Mouse (Mus musculus): ENCODE data around the gene Rab31. TPM values are rescaled to one million over a fixed set of nuclear protein-coding genes. Genes with fewer than 3 reads are reported as not detected.

The Rab31 gene
- 67.6 and 72.9 TPM in 2 replicates for polyA plus RNA-seq (2014; fragmentation: Nextera tagmentation; extraction: Ambion mirVana)

DNA sequence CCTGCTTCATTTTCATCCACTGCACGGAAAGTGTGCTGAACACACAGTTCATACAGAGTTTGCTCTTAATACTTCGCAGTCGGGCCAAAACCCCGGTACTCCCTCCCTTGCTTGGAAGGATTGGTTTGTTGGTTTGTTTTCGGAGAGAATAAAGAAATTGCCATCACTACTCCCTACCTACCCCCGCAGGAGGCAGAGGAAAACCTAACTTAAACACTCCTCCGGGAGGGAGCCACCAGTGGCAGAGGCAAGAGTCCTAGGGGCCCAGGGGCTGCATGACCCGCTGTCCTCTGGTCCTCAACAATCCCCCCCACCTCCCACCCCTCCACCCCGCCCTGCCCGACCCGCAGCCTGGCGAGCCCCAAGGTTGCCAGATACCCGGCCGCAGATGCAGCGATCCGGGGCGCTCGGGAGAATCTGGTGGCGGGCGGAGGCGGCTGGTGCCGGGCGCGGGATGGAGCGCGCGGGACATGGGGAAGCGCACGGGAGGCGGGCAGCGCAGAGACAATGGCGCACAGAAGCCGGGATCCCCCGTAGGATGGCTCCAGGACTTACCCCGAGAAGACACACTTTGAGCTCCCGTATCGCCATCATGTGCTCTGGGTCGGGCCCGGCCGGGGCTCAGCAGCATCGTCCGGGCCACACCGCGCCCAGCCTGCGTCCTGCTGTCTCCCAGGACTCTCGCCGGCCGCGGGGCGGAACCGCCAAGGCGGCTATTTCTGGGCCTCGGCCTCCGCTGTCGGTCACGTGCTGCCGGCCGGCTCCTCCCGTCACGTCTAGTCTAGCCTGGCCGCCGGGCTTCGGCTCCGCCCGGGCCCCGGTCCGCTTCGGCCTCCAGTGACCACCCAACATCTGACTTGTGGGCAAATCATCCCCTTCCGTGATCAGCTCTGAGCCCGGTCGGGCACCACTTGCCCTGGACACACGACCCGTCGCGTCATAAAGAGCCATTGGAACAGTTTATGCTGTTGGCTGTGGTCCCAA lies at the start of gene Rab31:
TSS of gene Rab31 (minus strand) at position 802 of the 984 bp plus-strand sequence.
- Histone ChIP-seq H3K36me3 (ENCODE audit: control insufficient read depth, insufficient read depth, low read length) (no peaks in the 10 kb centered on the region), H3K4me3 (ENCODE audit: low read depth, low read length) (peak within 1 kb of the TSS; percentile 48), H3K4me2 (peak within 1 kb of the TSS; percentile 82), H3K9ac (ENCODE audit: low read length) (peak within 1 kb of the TSS; percentile 77), H3K27me3 (ENCODE audit: control insufficient read depth, insufficient read depth, low read length) (peaks cover 2% of the 10 kb centered on the region; the same call in 1 of the 2 replicates), H3K27ac (ENCODE audit: low read depth, low read length) (no peak within 1 kb of the TSS), H3K4me1 (ENCODE audit: control insufficient read depth, insufficient read depth, low read length) (peaks cover 30% of the 10 kb centered on the region), H3K9me3 (ENCODE audit: control insufficient read depth, low read length) (no peaks in the 10 kb centered on the region)
- ATAC-seq (ENCODE audit: low FRiP score) (peak; percentile 86), DNase-seq (ENCODE audit: low spot score, missing footprints) (peak; percentile 98)
- under 1% methylated on average over 71 of the region's 75 CpGs for WGBS

DNA sequence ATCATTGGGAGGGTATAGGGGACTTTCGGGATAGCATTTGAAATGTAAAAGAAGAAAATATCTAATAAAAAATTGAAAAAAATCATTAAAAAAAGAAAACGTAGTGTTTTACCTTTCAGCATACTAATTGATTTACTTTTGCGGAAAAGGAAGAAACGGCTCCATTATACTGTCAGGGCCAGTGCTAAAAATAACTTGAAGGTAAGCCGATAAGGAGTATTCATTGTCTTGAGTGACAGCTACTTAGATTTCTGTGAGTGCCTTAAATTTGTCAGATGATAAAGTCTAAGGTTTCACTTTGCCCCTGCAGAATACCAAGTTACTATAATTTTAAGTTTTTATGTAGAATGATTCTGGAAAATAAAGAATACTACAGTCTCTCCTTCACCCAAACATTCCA lies 47.6 kb upstream of the Rab31 start:
- Histone ChIP-seq H3K9me3 (ENCODE audit: control insufficient read depth, low read length) (no peaks in the 10 kb centered on the region), H3K9ac (ENCODE audit: low read length) (no peak overlapping the region), H3K27ac (ENCODE audit: low read depth, low read length) (no peak overlapping the region), H3K4me1 (ENCODE audit: control insufficient read depth, insufficient read depth, low read length) (no peaks in the 10 kb centered on the region), H3K36me3 (ENCODE audit: control insufficient read depth, insufficient read depth, low read length) (peaks cover 18% of the 10 kb centered on the region; the same call in 1 of the 2 replicates), H3K27me3 (ENCODE audit: control insufficient read depth, insufficient read depth, low read length) (no peaks in the 10 kb centered on the region), H3K4me2 (no peak overlapping the region), H3K4me3 (ENCODE audit: low read depth, low read length) (no peak overlapping the region)
- ATAC-seq (ENCODE audit: low FRiP score) (no peak), DNase-seq (ENCODE audit: low spot score, missing footprints) (no peak)
- WGBS = 89% methylated on average over 5 of the region's 5 CpGs

GRCm38 (mm10) chr17:65813763-65814162 lies 41.2 kb upstream of the Rab31 start:
- DNase-seq (ENCODE audit: low spot score, missing footprints) (no peak), ATAC-seq (ENCODE audit: low FRiP score) (no peak)
- Histone ChIP-seq H3K9me3 (ENCODE audit: control insufficient read depth, low read length) (no peaks in the 10 kb centered on the region), H3K9ac (ENCODE audit: low read length) (no peak overlapping the region), H3K4me2 (no peak overlapping the region), H3K27ac (ENCODE audit: low read depth, low read length) (no peak overlapping the region), H3K36me3 (ENCODE audit: control insufficient read depth, insufficient read depth, low read length) (peaks cover 24% of the 10 kb centered on the region), H3K27me3 (ENCODE audit: control insufficient read depth, insufficient read depth, low read length) (no peaks in the 10 kb centered on the region), H3K4me1 (ENCODE audit: control insufficient read depth, insufficient read depth, low read length) (no peaks in the 10 kb centered on the region), H3K4me3 (ENCODE audit: low read depth, low read length) (no peak overlapping the region)
- 94% methylated on average over 8 of the region's 8 CpGs for WGBS

DNA sequence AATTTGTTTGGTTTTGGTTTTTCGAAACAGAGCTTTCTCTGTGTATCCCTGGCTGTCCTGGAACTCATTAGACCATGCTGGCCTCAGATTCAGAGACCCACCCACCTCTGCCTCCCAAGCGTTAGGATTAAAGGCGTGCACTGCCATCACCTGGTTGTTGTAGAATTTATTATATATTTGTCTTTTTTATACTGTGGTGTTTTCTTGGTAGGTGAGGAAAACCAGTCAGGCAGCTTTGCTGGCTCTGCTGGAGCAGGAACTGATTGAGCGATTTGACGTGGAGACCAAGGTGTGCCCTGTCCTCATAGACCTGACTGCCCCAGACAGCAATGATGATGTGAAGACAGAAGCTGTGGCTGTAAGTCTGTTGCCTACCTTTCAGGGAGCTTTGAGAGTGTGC lies 38.5 kb upstream of the Rab31 start:
- peaks cover 14% of the 10 kb centered on the region for H3K36me3 ChIP-seq (ENCODE audit: control insufficient read depth, insufficient read depth, low read length)
- DNase-seq (ENCODE audit: low spot score, missing footprints) (no peak), ATAC-seq (ENCODE audit: low FRiP score) (no peak)
- no peak overlapping the region for H3K27ac ChIP-seq (ENCODE audit: low read depth, low read length)
- no peaks in the 10 kb centered on the region for H3K27me3 ChIP-seq (ENCODE audit: control insufficient read depth, insufficient read depth, low read length)
- H3K4me3 ChIP-seq (ENCODE audit: low read depth, low read length) = no peak overlapping the region
- WGBS = 90% methylated on average over 5 of the region's 5 CpGs
- no peak overlapping the region for H3K4me2 ChIP-seq
- no peaks in the 10 kb centered on the region for H3K4me1 ChIP-seq (ENCODE audit: control insufficient read depth, insufficient read depth, low read length)
- no peak overlapping the region for H3K9ac ChIP-seq (ENCODE audit: low read length)
- no peaks in the 10 kb centered on the region for H3K9me3 ChIP-seq (ENCODE audit: control insufficient read depth, low read length)

DNA sequence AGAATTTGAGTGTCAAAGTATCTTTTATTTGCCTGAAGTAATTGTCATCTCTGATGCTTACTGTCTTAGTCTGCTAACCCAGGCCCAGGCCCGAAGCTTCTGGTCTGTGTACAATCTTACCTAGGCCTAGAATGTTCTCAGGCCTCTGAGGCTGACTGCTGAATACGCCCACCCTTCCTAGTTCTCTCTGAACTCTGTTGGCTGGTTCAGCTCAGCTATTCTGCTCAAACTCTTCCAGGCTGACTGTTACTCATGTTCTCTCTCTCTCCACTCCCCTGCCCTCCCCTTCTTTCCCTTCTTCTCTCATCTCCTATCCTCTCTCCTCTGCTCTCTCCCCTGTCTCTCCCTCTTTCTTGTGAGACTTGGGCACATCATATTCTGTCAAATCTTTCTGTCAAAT lies 33.9 kb upstream of the Rab31 start:
- no peak overlapping the region for H3K4me3 ChIP-seq (ENCODE audit: low read depth, low read length)
- H3K4me2 ChIP-seq = no peak overlapping the region
- DNase-seq (ENCODE audit: low spot score, missing footprints) (no peak), ATAC-seq (ENCODE audit: low FRiP score) (no peak)
- WGBS = 92% methylated on average over 2 of the region's 2 CpGs
- no peaks in the 10 kb centered on the region for H3K4me1 ChIP-seq (ENCODE audit: control insufficient read depth, insufficient read depth, low read length)
- no peaks in the 10 kb centered on the region; the same call in 1 of the 2 replicates for H3K36me3 ChIP-seq (ENCODE audit: control insufficient read depth, insufficient read depth, low read length)
- H3K27ac ChIP-seq (ENCODE audit: low read depth, low read length) = no peak overlapping the region
- H3K9ac ChIP-seq (ENCODE audit: low read length) = no peak overlapping the region
- no peaks in the 10 kb centered on the region for H3K9me3 ChIP-seq (ENCODE audit: control insufficient read depth, low read length)
- H3K27me3 ChIP-seq (ENCODE audit: control insufficient read depth, insufficient read depth, low read length) = no peaks in the 10 kb centered on the region

DNA sequence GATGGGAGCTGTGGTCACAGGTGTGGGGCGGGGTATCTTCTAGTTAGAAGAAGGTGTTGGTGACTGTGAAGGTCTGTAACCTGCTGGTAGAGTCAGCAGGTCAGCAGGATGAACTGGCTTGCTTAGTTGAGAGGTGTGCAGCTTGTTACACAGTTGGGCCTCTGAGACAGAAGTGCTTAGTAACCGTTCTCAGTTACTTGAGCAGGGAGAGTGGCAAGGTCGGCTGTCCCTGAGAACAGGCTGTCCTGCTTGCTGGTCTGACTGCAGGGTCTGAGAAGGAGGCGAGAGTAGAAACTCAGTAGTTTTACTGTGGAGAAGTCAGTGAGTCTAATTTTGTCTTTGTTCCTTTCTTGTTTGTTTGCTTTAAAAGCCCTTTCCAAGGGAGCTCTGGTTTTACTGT lies 33.4 kb upstream of the Rab31 start:
- Histone ChIP-seq H3K4me2 (no peak overlapping the region), H3K27me3 (ENCODE audit: control insufficient read depth, insufficient read depth, low read length) (no peaks in the 10 kb centered on the region), H3K9ac (ENCODE audit: low read length) (no peak overlapping the region), H3K4me1 (ENCODE audit: control insufficient read depth, insufficient read depth, low read length) (no peaks in the 10 kb centered on the region), H3K27ac (ENCODE audit: low read depth, low read length) (no peak overlapping the region), H3K36me3 (ENCODE audit: control insufficient read depth, insufficient read depth, low read length) (no peaks in the 10 kb centered on the region; the same call in 1 of the 2 replicates), H3K4me3 (ENCODE audit: low read depth, low read length) (no peak overlapping the region), H3K9me3 (ENCODE audit: control insufficient read depth, low read length) (no peaks in the 10 kb centered on the region)
- no peak for ATAC-seq (ENCODE audit: low FRiP score)
- no peak for DNase-seq (ENCODE audit: low spot score, missing footprints)
- WGBS = 78% methylated on average over 4 of the region's 4 CpGs

GRCm38 (mm10) chr17:65802026-65802425 lies 29.5 kb upstream of the Rab31 start:
- ATAC-seq (ENCODE audit: low FRiP score) = no peak
- no peak overlapping the region for H3K27ac ChIP-seq (ENCODE audit: low read depth, low read length)
- 82% methylated on average over 4 of the region's 4 CpGs for WGBS

DNA sequence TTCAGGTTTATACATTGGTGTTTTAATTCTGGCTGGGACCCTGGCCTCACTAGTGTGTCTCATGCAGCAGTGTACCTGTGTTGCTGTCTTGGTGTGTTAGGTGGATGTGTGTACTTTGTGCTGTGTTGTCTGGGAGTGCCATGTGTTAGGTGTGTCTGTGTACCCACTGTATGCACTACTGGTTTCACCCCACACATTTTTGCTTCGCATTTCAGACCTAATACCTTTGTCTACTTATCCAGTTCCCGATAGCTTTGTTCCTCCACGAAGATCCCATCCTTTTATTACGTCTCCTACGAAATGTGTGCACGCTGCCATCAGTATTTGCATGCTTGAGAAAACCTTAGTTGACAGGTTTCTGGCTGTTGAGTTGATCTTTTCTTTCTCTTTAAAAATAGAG lies 27.9 kb upstream of the Rab31 start:
- 92% methylated on average over 6 of the region's 6 CpGs for WGBS

More at GRCm38 (mm10) chr17:65802026-65802425, 29.5 kb upstream of the Rab31 start:
- H3K9me3 ChIP-seq (ENCODE audit: control insufficient read depth, low read length) = no peaks in the 10 kb centered on the region
- H3K9ac ChIP-seq (ENCODE audit: low read length) = no peak overlapping the region
- no peaks in the 10 kb centered on the region for H3K27me3 ChIP-seq (ENCODE audit: control insufficient read depth, insufficient read depth, low read length)
- no peak for DNase-seq (ENCODE audit: low spot score, missing footprints)
- H3K36me3 ChIP-seq (ENCODE audit: control insufficient read depth, insufficient read depth, low read length) = no peaks in the 10 kb centered on the region
- H3K4me3 ChIP-seq (ENCODE audit: low read depth, low read length) = no peak overlapping the region
- no peak overlapping the region for H3K4me2 ChIP-seq
- no peaks in the 10 kb centered on the region for H3K4me1 ChIP-seq (ENCODE audit: control insufficient read depth, insufficient read depth, low read length)

DNA sequence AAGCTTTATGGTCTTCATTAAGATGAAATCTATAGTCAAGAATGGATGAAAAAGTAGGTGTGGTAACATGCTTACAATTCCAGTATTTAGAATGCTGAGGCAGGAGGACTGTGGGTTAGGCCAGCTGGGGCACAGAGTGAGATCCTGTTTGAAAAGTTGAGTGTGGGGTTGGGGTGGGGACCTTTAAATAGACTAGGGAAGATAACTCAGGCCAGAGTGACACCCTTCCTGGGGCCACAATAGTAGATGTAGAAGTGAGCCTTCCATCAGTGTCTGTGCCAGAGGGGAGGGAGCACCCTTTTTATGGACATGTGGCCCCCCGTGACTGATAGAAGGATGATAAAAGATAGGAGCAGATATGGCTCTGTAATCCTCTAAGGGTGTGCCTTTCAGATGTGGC lies 26.8 kb upstream of the Rab31 start:
- DNase-seq (ENCODE audit: low spot score, missing footprints) (no peak), ATAC-seq (ENCODE audit: low FRiP score) (no peak)
- no peaks in the 10 kb centered on the region for H3K4me1 ChIP-seq (ENCODE audit: control insufficient read depth, insufficient read depth, low read length)
- H3K27ac ChIP-seq (ENCODE audit: low read depth, low read length) = no peak overlapping the region
- H3K9ac ChIP-seq (ENCODE audit: low read length) = no peak overlapping the region
- H3K9me3 ChIP-seq (ENCODE audit: control insufficient read depth, low read length) = no peaks in the 10 kb centered on the region
- no peak overlapping the region for H3K4me2 ChIP-seq
- no peak overlapping the region for H3K4me3 ChIP-seq (ENCODE audit: low read depth, low read length)
- 0 out of 2 replicates have a peak, but pooled peaks cover 2% of the 10 kb centered on the region for H3K36me3 ChIP-seq (ENCODE audit: control insufficient read depth, insufficient read depth, low read length)
- H3K27me3 ChIP-seq (ENCODE audit: control insufficient read depth, insufficient read depth, low read length) = no peaks in the 10 kb centered on the region
- 75% methylated on average over 1 of the region's 1 CpGs for WGBS

More for the DNA sequence above, 27.9 kb upstream of the Rab31 start:
- Histone ChIP-seq H3K27me3 (ENCODE audit: control insufficient read depth, insufficient read depth, low read length) (no peaks in the 10 kb centered on the region), H3K9ac (ENCODE audit: low read length) (no peak overlapping the region), H3K27ac (ENCODE audit: low read depth, low read length) (no peak overlapping the region), H3K4me3 (ENCODE audit: low read depth, low read length) (no peak overlapping the region), H3K36me3 (ENCODE audit: control insufficient read depth, insufficient read depth, low read length) (no peaks in the 10 kb centered on the region), H3K4me2 (no peak overlapping the region), H3K4me1 (ENCODE audit: control insufficient read depth, insufficient read depth, low read length) (no peaks in the 10 kb centered on the region), H3K9me3 (ENCODE audit: control insufficient read depth, low read length) (no peaks in the 10 kb centered on the region)
- DNase-seq (ENCODE audit: low spot score, missing footprints) (peak; percentile 70), ATAC-seq (ENCODE audit: low FRiP score) (no peak)

Data from midbrain, embryonic 11.5 days (tissue).